Mouse (Mus musculus) gastrocnemius, postnatal 14 days (tissue): Measurements from ENCODE around the gene Gopc. TPM values are rescaled to one million over a fixed set of nuclear protein-coding genes. Genes with fewer than 3 reads are reported as not detected.
"Not testable (repeated sequence)": the region's sequence is repeated elsewhere in the genome, so short reads cannot be mapped to it uniquely, and the experiment has no call there.

Experiments
- DNase-seq: peaks from one replicate; pipeline ENCODE4 v3.0.0; 2021; ENCODE audit warnings: mixed read lengths
- intact Hi-C: fragments of 180-260 bp; cut with DNase I; formaldehyde crosslinking; loops from one replicate; pipeline ENCODE4 v1.15.1; 2025; ENCODE audit warnings: low total_unique reads
- total RNA-seq, 2 experiments: library from RNA; stranded (reverse); gene quantifications; 2 replicates each; pipeline ENCODE4 v1.2.3; 2021

Gopc gene
- total RNA-seq, 2 experiments from 2014 or later = 10.4 to 11.3 TPM

DNA sequence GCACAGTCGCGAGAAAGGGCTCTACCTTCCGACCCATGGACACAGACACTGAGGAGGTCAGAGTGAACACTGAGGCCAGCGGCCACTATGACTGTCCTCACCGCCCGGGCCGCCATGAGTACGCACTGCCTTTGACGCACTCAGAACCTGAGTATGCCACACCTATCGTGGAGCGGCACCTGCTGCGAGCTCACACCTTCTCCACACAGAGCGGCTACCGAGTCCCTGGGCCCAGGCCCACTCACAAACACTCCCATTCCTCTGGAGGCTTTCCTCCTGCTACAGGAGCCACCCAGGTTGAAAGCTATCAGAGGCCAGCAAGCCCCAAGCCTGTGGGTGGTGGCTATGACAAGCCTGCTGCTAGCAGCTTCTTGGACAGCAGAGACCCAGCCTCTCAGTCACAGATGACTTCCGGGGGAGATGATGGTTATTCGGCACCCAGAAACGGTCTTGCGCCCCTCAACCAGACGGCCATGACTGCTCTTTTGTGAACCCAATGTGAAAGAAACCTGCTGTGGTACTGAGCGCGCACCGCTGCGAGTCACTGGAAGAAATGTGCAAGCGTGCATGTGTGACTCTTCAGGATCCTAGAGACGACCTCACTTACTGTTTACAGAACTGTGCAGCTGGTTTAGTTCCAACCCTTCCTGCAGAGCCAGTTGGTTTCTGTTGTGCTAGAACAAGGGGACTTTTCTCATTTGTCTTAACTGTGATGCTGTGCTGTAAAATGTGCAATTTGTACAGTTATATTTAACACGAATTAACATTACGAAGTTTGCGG, 62.2 kb downstream of the Gopc start:
- intact Hi-C loops = no loop called here
- no peak for DNase-seq

DNA sequence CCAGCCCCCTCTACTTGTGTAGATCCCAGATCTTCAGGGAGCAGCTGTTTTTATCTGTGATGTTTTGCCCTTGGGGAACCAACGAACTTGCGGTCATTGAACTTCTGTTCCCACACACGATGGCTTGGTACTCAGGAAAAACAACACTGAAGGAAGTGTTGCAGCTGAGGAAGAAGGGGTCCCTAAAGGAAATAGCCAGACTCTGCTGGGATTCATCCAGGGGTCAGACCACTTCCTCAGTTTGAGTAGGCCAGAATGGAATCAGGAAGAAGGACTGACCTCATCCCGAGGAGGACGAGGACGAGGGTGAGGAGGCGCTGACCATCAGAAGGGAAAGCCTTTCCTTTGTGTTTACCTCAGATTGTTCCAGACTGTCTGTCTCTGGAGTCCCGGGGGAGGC, 72.7 kb downstream of the Gopc start:
- intact Hi-C loops = no loop called here
- peak; percentile 25 for DNase-seq

DNA sequence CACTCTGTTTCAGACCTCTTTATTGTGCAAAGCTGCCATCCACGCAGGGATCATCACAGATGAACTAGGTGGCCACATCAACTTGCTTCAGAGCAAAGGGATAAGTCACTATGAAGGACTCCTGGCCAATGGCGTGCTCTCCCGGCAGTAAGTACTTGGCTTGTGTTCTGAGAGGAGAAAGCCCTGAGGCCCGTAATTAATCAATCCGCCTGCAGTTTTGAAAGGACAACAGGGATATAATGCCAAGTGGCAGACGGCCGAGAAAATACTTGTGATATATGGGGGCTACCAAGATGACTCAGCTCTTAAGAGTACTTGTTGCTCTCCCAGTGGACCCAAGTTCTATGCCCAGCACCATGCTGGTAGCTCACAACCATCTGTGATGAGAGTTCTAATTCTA, 77.3 kb downstream of the Gopc start:
- intact Hi-C loops = no loop called here
- no peak for DNase-seq

DNA sequence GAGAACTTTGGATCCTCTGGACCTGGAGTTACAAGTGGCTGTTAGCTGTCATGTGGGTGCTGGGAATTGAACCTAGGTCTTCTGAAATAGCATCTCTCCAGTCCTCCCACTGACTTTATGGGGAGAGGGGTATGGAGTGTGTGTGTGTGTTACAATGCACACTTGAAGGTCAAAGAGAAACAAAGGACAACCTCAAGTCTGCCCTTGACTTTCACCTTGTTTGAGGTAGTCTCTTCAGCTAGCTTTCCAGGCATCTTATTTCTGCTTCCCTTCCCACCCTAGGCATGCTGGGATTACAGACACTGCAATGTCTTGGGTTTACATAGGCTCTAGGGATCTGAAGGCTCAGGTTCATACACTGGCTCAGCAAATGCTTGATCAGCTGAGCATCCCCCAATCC, 79.7 kb downstream of the Gopc start:
- intact Hi-C loops = no loop called here
- no peak for DNase-seq

DNA sequence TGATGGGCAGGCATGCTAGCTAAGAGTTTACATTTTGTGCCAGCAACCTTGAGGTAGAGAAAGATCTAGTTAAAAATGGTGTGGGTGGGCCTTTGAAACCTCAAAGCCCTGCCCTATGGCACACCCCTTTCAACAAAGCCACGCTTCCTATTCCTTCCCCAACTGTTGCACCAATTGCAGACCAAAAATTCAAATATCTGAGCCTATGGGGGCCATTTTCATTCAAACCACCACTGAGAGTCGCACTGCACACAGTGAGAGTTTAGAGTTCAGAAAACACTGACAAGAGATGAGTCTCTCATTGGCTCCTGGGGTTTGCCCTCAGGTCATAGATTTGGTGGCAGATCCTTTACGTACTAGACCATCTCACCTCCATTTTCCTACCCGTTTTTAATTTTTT, 80.2 kb downstream of the Gopc start:
- intact Hi-C loops = no loop called here

DNA sequence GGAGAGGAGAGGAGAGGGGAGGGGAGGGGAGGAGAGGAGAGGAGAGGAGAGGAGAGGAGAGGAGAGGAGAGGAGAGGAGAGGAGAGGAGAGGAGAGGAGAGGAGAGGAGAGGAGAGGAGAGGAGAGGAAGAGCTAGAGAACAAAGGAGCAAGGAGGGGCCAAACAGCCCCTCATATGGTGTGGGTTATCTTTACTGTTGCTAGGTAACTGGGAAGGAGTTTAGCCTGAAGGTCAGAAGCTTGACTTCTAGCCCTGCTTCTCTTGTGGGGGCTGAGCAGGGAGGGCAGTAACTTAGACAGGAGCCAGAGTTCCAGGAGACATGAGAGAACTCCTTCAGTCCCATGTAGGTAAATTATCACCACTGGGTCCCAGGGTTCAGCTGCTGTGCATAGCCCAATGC, 83.4 kb downstream of the Gopc start:
- DNase-seq, intact Hi-C loops: not testable (repeated sequence)

More for the DNA sequence above, 80.2 kb downstream of the Gopc start:
- no peak for DNase-seq

DNA sequence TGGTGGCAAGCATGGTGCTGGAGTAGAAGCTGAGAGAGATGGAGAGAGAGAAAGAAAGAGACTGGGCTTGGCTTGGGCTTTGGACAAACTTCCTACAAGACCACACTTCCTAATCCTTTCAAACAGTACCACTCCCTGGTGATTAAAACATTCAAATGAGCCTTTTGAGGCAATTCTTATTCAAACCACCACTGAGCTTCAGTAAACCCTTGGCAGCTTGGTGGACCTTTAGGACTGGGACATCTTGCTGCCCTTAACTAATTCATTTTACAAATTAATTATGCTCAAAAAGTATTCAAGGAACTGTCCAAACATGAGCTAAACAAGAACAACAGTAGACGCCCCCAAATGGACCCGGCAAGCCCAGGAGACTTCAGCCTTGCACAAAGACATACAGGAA, 86.0 kb downstream of the Gopc start:
- DNase-seq = no peak

DNA sequence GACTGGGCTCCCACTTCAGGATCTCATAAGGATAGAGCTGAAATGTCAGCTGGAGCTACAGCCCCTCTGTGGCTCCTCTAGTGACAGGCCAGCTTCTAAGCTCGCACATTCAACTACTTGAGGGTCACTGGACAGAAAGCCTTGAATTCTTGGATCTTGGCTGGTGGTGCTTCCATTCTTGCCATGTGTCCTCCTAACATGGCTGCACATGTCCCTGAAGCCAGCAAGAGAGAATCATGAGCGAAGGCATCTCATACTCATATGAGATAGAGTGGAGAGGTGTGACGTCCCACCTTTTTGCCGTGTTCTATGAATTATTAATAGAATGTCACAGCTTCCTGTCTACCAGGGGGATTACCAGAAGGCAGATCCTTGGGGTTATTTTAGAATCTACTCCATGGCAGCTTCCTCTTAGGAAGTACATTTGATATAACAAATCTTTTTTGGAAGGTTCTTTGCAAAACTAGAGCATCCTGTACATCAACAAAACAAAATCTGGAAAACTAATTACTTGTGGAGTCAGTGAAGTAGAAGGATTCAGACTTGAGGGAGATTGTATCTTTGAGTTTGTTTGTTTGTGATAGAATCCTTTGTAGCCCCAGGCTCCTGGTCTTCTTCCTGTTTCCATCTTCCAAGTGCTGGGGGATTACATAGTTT, 87.9 kb downstream of the Gopc start:
- DNase-seq = no peak
- intact Hi-C loops = no loop called here

More for the DNA sequence above, 86.0 kb downstream of the Gopc start:
- intact Hi-C loops = no loop called here

DNA sequence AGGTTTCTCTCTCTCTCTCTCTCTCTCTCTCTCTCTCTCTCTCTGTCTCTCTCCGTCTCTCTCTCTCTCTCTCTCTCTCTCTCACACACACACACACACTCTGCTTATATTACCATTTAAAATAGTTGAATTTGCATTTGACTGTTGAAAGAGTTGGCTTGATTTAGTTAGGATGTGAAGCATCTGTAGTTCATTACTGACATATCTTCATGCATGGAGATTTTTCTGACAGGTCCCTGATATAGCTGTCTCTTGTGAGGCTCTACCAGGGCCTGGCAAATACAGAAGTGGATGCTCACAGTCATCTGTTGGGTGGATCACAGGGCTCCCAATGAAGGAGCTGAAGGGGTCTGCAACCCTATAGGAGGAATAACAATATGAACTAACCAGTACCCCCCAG, 89.5 kb downstream of the Gopc start:
- intact Hi-C loops = not testable (repeated sequence)

DNA sequence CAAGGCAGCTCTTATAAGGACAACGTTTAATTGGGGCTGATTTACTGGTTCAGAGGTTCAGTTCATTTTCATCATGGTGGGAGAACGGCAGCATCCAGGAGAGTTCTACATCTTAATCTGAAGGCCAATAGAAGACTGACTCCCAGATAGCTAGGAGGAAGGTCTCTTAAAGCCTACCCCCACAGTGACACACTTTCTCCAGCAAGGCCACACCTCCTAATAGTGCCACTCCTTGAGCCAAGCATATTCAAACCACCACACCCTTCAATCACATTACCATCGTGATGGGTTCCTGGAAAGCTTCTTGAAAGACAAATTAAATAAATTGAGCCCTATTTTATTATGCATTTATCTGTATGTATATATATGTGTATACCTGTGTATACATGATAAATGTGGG, 92.7 kb downstream of the Gopc start:
- DNase-seq = no peak
- intact Hi-C loops = no loop called here

More for the DNA sequence above, 89.5 kb downstream of the Gopc start:
- DNase-seq = not testable (repeated sequence)

DNA sequence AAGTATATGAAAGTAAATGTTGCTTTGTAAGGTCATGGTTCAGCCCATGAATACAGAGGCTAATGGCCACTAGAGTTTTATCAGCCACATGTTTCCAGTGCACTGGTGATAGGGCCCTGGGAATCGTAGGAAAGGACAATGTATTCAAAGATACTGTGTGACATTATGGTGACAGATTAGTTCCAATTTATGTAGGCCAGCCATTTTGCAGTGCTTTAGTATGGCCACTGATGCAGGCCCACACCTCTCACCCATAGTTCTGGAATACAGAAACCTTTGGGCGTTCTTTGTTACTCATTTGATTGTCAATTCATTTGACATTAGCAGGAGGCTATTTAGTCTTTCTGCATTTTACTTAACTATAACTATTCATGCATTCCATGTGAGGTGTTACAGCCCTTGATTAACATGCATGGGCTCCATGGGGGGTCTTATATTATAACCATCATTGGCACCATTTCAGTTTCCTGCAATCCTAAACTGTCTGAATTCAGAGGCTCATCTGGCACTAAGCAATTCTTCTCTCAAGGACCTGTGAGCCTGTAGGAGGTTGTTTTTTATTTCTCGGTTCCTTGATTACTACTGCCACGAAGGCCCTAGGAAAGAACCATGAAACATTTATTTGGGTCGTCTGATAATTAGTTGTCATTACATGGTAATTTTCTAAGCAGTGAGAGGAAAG, 93.9 kb downstream of the Gopc start:
- no peak for DNase-seq
- intact Hi-C loops = no loop called here

Other genes starting within 250 kb of the Gopc start
- gene Ros1, start 186.9 kb downstream of the Gopc start, total RNA-seq = under 1 TPM; 0.09 to 0.10 TPM
- 1 to 10 TPM; 2.5 to 3.2 TPM for gene Dcbld1, start 148.5 kb downstream of the Gopc start, total RNA-seq
- not detected for gene Gm26741, start 23.4 kb downstream of the Gopc start, total RNA-seq
- not detected for gene Nepn, start 6.8 kb upstream of the Gopc start, total RNA-seq
- gene Nus1, start 35.4 kb upstream of the Gopc start, total RNA-seq = 10 to 100 TPM; 16.1 to 17.5 TPM